Mouse (Mus musculus) heart, postnatal 0 days (tissue): ENCODE measurements at regions not wholly inside any gene's neighbourhood (a gene's known extent, or its start where the extent isn't known, plus 50 kb on each side); places are given as distances from the start of the nearest gene placed in this dataset.

Experiments
- CTCF ChIP-seq: IDR thresholded peaks from 2 replicates; pipeline ENCODE4 v1.5.1; 2016; ENCODE audit warnings: antibody characterized with exemption, control low read depth, low read depth
- EP300 ChIP-seq: IDR thresholded peaks from 2 replicates; pipeline ENCODE4 v1.6.1; 2016; ENCODE audit warnings: antibody characterized with exemption, low read depth

GRCm38 (mm10) chr16:29799893-29800292, 220.8 kb downstream of the Opa1 start:
- TF ChIP-seq CTCF (no peak), EP300 (no peak)
